Mouse (Mus musculus) embryonic fibroblast, embryonic 13.5 days (primary cell): ENCODE measurements at regions not wholly inside any gene's neighbourhood (a gene's known extent, or its start where the extent isn't known, plus 50 kb on each side); places are given as distances from the start of the nearest gene placed in this dataset.

Source experiments
- CTCF ChIP-seq: IDR thresholded peaks from 2 replicates; pipeline ENCODE4 v1.5.1; 2011; ENCODE audit warnings: mild to moderate bottlenecking, control low read depth, low read length, moderate library complexity, borderline replicate concordance; ENCODE audit not compliant: insufficient read depth
- POLR2A ChIP-seq: IDR thresholded peaks from 2 replicates; pipeline ENCODE4 v1.6.1; 2011; ENCODE audit warnings: low read depth, mild to moderate bottlenecking, control low read depth, low read length, moderate library complexity

GRCm38 (mm10) chr7:134527351-134527750 is 141.9 kb upstream of the D7Ertd443e start:
- TF ChIP-seq POLR2A (no peak), CTCF (no peak)
